Mouse (Mus musculus) lung, embryonic 15.5 days (tissue): ENCODE measurements around the gene Gm11733. TPM values are rescaled to one million over a fixed set of nuclear protein-coding genes. Genes with fewer than 3 reads are reported as not detected.

ENCODE experiments used
- ATAC-seq: fragments of 200-750 bp; cut with Nextera tagmentation; 2 replicates; pipeline ENCODE4 v1.8.0; 2017; ENCODE audit warnings: moderate number of reproducible peaks, borderline replicate concordance; ENCODE audit not compliant: low FRiP score, low TSS enrichment; ENCODE audit errors: extremely low read depth
- H3K27ac ChIP-seq: fragments of 300-500 bp; sonication (generic); 2 replicates; pipeline ENCODE4 v1.5.1; 2015; ENCODE audit warnings: moderate library complexity, mild to moderate bottlenecking, inconsistent platforms
- H3K27me3 ChIP-seq: fragments of 300-500 bp; sonication (generic); 2 replicates; pipeline ENCODE4 v1.6.1; 2015; ENCODE audit warnings: inconsistent platforms
- H3K36me3 ChIP-seq: fragments of 300-500 bp; sonication (generic); 2 replicates; pipeline ENCODE4 v1.6.1; 2015; ENCODE audit warnings: inconsistent platforms
- H3K4me1 ChIP-seq: fragments of 300-500 bp; sonication (generic); 2 replicates; pipeline ENCODE4 v1.6.1; 2015; ENCODE audit warnings: inconsistent platforms
- H3K4me2 ChIP-seq: fragments of 300-500 bp; sonication (generic); 2 replicates; pipeline ENCODE4 v1.6.1; 2015; ENCODE audit warnings: inconsistent platforms, mild to moderate bottlenecking, moderate library complexity
- H3K4me3 ChIP-seq: fragments of 300-500 bp; sonication (generic); 2 replicates; pipeline ENCODE4 v1.5.1; 2015; ENCODE audit warnings: mild to moderate bottlenecking, inconsistent platforms
- H3K9ac ChIP-seq: fragments of 300-500 bp; sonication (generic); 2 replicates; pipeline ENCODE4 v1.6.1; 2015; ENCODE audit warnings: inconsistent platforms
- H3K9me3 ChIP-seq: fragments of 300-500 bp; sonication (generic); 2 replicates; pipeline ENCODE4 v1.6.1; 2016; ENCODE audit warnings: inconsistent platforms
- WGBS: fragments of 180-500 bp; shearing (Covaris S2); methylation state at CpG from one replicate; pipeline ENCODE4 v1.1.7; 2015; 5-methylcytosine and 5-hydroxymethylcytosine counted together
- polyA plus RNA-seq: library from polyadenylated mRNA; unstranded; fragments of >200 nt; fragmentation: Nextera tagmentation; extraction: Ambion mirVana; gene quantifications from 2 replicates; pipeline ENCODE4 v1.2.1, GENCODE M21; 2015

The Gm11733 gene
- polyA plus RNA-seq, 1 experiment from 2014 or later = 0.06 TPM

DNA sequence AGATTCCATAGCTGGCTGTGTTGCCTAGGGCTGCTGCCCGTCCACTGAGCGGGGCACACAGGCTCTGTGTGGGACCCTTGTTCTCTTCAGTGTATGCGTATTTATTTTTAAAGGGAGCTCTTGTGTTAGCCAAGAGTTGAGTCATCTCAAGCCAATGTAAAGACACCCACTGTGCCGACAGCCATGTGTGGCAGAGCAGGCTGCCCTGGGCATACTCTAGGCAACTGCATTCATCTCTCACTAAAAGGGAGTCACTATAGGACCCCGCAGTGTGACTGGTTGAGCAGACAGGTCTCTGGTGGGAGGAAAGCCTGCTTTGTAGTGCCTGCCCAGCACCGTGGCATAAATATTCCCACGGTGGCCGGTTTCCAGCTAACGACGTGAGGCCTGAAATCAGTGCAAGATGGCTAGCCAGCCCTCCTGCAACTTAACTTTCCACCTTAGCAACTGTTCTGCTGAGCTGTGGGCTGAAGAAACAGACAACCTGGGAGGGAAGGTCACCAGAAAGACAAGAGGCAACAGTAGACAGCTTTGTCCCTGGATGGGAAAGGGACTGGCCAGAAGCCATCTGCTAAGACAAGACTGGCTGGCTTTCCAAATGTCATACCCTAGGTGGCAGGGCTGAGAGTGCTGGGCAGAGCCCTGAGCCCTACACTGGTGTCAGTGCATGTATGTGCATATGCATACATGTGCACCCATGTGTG lies 31.7 kb downstream of the Gm11733 start:
- no peak overlapping the region for H3K27ac ChIP-seq
- H3K9me3 ChIP-seq = no peaks in the 10 kb centered on the region
- H3K4me3 ChIP-seq = no peak overlapping the region
- H3K4me1 ChIP-seq = no peaks in the 10 kb centered on the region
- no peak overlapping the region for H3K9ac ChIP-seq
- 59% methylated on average over 10 of the region's 10 CpGs for WGBS
- H3K4me2 ChIP-seq = no peak overlapping the region
- H3K36me3 ChIP-seq = no peaks in the 10 kb centered on the region
- no peak for ATAC-seq
- H3K27me3 ChIP-seq = no peaks in the 10 kb centered on the region

DNA sequence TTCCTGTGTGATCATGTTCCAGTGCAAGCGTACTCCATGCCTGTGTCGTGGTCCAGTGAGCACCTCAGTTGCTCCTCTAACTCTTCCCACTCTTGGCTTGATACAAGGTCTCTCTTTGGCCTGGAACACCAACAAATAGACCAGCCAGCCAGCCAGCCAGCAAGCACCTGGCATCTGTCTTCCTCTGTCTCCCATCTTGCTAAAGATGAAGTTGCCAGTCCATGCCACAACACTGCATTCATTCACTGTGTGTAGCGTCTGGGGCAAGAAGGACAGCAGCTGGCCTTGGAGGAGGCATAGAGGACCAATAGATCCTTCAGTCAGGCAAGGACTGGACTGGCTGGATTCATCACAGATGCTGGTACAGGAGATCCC lies 32.2 kb downstream of the Gm11733 start:
- 86% methylated on average over 3 of the region's 3 CpGs for WGBS
- no peak overlapping the region for H3K9ac ChIP-seq
- no peaks in the 10 kb centered on the region for H3K27me3 ChIP-seq
- H3K36me3 ChIP-seq = no peaks in the 10 kb centered on the region
- H3K9me3 ChIP-seq = no peaks in the 10 kb centered on the region
- H3K4me3 ChIP-seq = no peak overlapping the region
- no peak for ATAC-seq
- H3K27ac ChIP-seq = no peak overlapping the region
- H3K4me1 ChIP-seq = no peaks in the 10 kb centered on the region
- no peak overlapping the region for H3K4me2 ChIP-seq

GRCm38 (mm10) chr11:117521906-117522780 lies 38.0 kb downstream of the Gm11733 start:
- H3K27ac ChIP-seq = peak overlapping the region; percentile 92
- 53% methylated on average over 13 of the region's 13 CpGs for WGBS

GRCm38 (mm10) chr11:117522879-117523519 lies 38.8 kb downstream of the Gm11733 start:
- no peaks in the 10 kb centered on the region for H3K27me3 ChIP-seq
- H3K9me3 ChIP-seq = no peaks in the 10 kb centered on the region
- H3K4me3 ChIP-seq = no peak overlapping the region
- peak overlapping the region; percentile 39 for H3K4me2 ChIP-seq
- peak; percentile 83 for ATAC-seq
- H3K9ac ChIP-seq = peak overlapping the region; percentile 13; the same call in 1 of the 2 replicates
- H3K36me3 ChIP-seq = no peaks in the 10 kb centered on the region
- 23% methylated on average over 16 of the region's 16 CpGs for WGBS
- peaks cover 35% of the 10 kb centered on the region for H3K4me1 ChIP-seq
- H3K27ac ChIP-seq = peak overlapping the region; percentile 92

More at GRCm38 (mm10) chr11:117521906-117522780, 38.0 kb downstream of the Gm11733 start:
- Histone ChIP-seq H3K4me1 (peaks cover 35% of the 10 kb centered on the region), H3K36me3 (no peaks in the 10 kb centered on the region), H3K9ac (no peak overlapping the region), H3K9me3 (no peaks in the 10 kb centered on the region), H3K4me3 (no peak overlapping the region), H3K4me2 (no peak overlapping the region), H3K27me3 (no peaks in the 10 kb centered on the region)
- no peak for ATAC-seq

DNA sequence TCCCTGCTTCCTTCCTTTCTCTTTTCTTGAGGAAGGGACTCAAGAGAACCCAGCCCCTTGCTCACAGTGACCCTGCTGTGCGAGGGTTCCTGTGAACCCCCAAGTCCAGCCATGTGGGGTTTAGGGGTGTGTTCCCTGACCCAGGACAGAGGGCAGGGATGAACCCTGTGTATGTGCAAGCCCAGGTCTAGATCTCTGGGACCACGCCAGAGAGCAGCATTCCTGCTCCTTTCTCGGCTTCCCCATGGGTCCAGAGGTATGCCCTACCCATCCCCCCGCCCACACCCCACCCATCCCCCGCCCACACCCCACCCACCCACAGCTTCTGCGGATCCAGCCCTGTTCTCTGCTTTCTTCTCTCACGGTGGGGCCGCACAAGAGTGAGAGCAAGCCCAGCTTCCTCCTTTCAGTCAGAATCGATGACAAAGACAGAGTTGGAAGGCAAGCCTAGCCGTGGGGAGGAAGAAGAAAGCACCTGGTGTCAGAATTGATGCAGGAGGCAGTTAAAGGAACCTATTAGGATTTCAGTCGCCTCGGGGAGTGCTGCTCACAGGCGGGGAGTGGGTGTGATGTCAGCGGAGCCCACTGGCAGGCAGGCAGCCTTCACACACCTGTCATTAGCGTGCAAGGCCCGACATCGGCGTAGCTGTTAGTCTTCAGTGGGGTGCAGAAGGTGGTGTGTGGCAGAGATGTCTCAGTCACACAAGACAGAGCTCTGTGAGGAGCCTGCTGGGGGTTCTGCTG lies 41.6 kb downstream of the Gm11733 start:
- Histone ChIP-seq H3K9ac (no peak overlapping the region), H3K4me1 (peaks cover 35% of the 10 kb centered on the region), H3K36me3 (no peaks in the 10 kb centered on the region), H3K27ac (no peak overlapping the region), H3K9me3 (no peaks in the 10 kb centered on the region), H3K27me3 (no peaks in the 10 kb centered on the region), H3K4me2 (no peak overlapping the region), H3K4me3 (no peak overlapping the region)
- no peak for ATAC-seq
- WGBS = 13% methylated on average over 18 of the region's 18 CpGs

- no peak overlapping the region for H3K9ac ChIP-seq
- H3K36me3 ChIP-seq = no peaks in the 10 kb centered on the region
- H3K9me3 ChIP-seq = no peaks in the 10 kb centered on the region
- peaks cover 18% of the 10 kb centered on the region for H3K4me1 ChIP-seq
- no peak for ATAC-seq
- no peak overlapping the region for H3K27ac ChIP-seq
- 71% methylated on average over 10 of the region's 10 CpGs for WGBS
- H3K4me2 ChIP-seq = no peak overlapping the region
- no peaks in the 10 kb centered on the region for H3K27me3 ChIP-seq
- H3K4me3 ChIP-seq = no peak overlapping the region
Measured at GRCm38 (mm10) chr11:117532374-117532773, 48.2 kb downstream of the Gm11733 start.

DNA sequence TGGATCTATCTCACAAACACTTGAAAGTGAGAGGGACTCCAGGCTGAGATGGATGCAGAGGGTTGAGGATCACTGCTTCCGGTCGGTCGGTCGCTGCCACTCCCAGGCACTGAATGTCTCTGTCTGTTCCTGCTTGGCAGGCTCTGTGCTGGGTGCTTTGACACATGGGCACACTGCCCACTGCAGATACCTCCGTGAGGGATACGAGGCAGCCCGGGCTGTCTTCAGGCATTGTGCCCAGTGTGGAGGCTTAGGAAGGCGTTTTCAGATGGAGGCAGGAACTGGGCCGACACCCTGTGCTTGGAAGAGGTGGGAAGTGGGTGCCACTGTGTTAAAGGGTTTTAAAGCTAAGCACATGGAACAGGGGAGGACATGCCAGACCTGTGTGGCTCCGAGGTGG lies 50.7 kb downstream of the Gm11733 start:
- WGBS = 34% methylated on average over 10 of the region's 10 CpGs
- ATAC-seq = peak; percentile 70; the same call in 1 of the 2 replicates

DNA sequence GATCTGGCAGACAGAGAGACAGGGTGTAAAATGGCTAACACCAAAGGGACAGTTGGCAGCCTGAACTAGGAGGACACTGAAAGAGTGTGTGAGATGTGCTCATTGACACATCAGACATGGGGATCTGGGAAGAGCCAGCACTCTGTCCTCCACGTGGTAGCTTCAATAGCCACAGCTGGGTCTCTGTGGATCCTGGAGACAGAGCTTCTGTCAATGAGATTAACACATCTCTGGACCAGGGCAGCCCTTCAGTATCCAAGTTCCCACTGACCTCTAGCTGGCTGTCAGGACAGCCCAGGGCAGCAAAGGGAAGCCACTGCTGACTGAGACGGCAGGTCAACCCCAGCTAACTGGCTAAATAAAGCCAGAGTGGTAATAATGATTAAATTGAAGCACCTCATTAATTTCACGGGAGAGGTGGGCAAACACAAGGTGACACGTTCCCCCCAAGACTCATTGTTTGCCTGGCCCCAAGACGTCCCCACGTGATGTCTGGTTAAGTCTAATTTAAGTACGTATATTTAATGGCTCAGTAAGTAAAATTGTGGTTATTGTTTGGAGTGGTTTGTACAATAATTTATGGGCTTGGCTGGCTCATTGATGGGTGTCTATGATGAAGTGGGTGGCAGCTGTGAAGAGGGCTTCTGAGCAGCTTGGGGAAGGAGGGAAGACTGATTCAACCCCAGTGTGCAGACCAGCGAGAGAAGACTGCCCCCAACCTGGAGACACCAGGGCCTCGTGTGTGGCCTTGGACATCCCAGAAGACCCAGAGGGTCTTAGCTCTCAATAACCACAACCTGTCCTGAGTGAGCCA lies 51.5 kb downstream of the Gm11733 start:
- WGBS = 28% methylated on average over 9 of the region's 9 CpGs
- peak; percentile 15; the same call in 1 of the 2 replicates for ATAC-seq
- H3K9ac ChIP-seq = no peak overlapping the region
- peaks cover 18% of the 10 kb centered on the region for H3K4me1 ChIP-seq
- H3K4me3 ChIP-seq = no peak overlapping the region
- H3K27ac ChIP-seq = no peak overlapping the region
- H3K27me3 ChIP-seq = no peaks in the 10 kb centered on the region
- no peaks in the 10 kb centered on the region for H3K9me3 ChIP-seq
- no peaks in the 10 kb centered on the region for H3K36me3 ChIP-seq
- H3K4me2 ChIP-seq = no peak overlapping the region

More for the DNA sequence above, 50.7 kb downstream of the Gm11733 start:
- H3K9me3 ChIP-seq = no peaks in the 10 kb centered on the region
- H3K9ac ChIP-seq = no peak overlapping the region
- H3K4me1 ChIP-seq = peaks cover 18% of the 10 kb centered on the region
- H3K36me3 ChIP-seq = no peaks in the 10 kb centered on the region
- no peak overlapping the region for H3K4me2 ChIP-seq
- H3K27ac ChIP-seq = peak overlapping the region; percentile 15; the same call in 1 of the 2 replicates
- H3K4me3 ChIP-seq = no peak overlapping the region
- no peaks in the 10 kb centered on the region for H3K27me3 ChIP-seq

- H3K4me3 ChIP-seq = no peak overlapping the region
- peaks cover 24% of the 10 kb centered on the region for H3K4me1 ChIP-seq
- H3K9ac ChIP-seq = no peak overlapping the region
- no peaks in the 10 kb centered on the region for H3K27me3 ChIP-seq
- no peak overlapping the region for H3K4me2 ChIP-seq
- WGBS = 50% methylated on average over 3 of the region's 3 CpGs
- ATAC-seq = no peak
- H3K27ac ChIP-seq = no peak overlapping the region
- no peaks in the 10 kb centered on the region for H3K36me3 ChIP-seq
- H3K9me3 ChIP-seq = no peaks in the 10 kb centered on the region
Measured at GRCm38 (mm10) chr11:117536586-117536985, 52.4 kb downstream of the Gm11733 start.
